Mouse (Mus musculus): ENCODE results near the gene Gm3417.
"Not testable (repeated sequence)": the region's sequence is repeated elsewhere in the genome, so short reads cannot be mapped to it uniquely, and the experiment has no call there.

Gm3417 gene

DNA sequence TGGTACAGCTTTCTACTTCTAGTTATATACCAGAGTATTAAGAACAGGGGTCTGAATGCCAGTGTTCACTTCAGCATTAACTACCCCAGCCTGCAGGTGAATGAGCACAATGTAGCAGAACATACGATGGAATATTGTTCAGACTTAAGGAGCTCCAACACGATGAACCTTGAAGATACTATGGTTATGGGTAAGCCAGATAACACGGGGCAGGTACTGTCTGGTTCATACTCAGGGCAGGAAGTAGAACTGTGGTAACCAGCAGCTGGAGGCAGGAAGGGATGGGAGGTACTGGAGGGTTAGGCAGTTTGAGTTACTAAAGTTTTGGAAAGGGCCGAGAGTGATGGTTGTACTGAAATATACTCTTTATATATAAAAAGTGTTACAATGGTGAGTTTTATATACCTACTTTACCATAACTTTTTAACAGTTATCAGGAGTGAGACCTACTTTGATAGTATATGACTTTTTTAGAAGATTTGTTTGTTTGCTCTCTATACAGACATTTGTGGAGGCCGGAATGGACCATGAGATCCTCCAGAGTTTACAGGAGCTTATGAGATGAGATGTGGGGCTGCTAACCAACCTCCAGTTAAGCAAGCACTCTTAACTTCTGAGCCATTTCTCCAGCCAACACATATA lies 19.8 kb downstream of the Gm3417 start:
- no peak for DNase-seq (ENCODE audit: extremely low read depth, low read depth)

DNA sequence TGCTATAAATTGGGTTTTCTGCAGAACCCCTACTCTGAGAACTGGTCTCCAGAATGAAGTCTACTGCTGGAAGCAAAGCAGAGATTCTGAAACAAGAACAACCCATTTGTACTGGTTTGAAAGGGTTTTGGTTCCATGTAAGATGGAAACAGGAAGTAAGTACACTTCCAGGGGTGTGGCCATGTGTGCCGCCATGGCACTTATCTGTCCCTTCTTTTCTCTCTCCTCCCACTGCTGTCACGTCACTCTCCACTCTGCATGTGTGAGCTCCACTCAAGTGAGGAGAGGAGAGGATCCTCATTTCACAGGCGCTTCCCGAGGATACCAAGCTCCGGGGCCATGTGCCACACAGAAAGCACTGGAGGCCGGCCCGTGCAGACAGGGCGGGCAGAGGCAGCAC lies 25.1 kb downstream of the Gm3417 start:
- DNase-seq (ENCODE audit: extremely low read depth, low read depth) = peak; percentile 91

DNA sequence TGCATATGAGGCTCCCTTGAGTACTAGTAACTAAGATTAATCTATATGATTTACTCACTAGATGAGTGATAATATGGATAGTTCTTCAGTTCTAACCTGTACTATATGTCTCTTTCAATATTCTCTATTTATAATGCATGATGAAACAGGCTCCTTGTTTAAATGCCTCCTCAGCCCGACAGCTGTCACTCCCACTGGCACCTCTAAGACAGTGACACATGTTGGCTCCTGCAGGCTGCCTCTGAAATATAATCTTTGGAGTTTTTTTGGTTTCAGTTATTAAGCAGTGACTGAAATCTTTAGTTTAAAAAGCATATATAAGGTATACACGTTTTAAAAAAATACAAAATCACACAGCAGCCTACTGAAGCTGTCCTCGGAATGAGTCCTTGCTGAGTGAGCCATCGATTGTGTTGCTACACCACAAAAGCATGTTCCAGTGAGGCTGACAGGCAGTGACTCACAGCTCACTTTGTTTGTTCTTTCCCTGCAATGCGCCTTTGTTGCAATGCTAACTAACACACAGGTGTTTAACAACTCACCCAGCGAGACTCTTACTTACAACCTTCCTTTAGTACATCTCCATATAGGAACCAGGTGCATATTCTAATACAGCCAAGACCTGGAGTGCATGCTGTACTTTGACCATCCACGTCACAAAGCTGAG lies 29.3 kb downstream of the Gm3417 start:
- DNase-seq (ENCODE audit: extremely low read depth, low read depth) = no peak

DNA sequence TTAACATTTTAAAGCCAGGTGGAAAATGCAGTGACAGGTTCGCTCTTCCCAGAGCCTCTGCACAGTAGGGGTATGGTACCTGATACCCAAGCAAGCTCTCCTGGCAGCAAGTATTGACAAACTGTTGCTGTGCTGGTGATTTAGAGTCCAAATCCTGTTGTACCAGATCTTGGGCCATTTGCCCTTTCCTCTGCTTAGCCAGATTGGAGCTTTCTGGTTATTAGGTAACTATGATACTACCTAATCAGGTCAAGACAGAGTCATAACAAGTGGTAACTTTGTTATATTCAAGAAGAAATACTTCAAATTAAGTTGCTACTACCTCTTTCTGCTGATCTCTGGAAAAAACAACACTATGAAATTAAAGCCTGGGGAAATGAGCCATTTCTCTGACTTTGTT lies 34.0 kb downstream of the Gm3417 start:
- no peak for DNase-seq (ENCODE audit: extremely low read depth, low read depth)

DNA sequence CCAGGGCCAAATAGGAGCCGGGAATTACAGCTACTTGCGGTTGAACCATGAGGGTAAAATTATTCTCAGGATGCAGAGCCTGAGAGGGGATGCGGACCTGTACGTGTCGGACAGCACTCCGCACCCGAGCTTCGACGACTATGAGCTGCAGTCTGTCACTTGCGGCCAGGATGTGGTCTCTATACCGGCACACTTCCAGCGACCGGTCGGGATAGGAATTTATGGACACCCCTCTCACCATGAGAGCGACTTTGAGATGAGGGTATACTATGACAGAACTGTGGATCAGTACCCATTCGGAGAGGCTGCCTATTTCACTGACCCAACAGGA lies 34.9 kb downstream of the Gm3417 start:
- DNase-seq (ENCODE audit: extremely low read depth, low read depth) = no peak

DNA sequence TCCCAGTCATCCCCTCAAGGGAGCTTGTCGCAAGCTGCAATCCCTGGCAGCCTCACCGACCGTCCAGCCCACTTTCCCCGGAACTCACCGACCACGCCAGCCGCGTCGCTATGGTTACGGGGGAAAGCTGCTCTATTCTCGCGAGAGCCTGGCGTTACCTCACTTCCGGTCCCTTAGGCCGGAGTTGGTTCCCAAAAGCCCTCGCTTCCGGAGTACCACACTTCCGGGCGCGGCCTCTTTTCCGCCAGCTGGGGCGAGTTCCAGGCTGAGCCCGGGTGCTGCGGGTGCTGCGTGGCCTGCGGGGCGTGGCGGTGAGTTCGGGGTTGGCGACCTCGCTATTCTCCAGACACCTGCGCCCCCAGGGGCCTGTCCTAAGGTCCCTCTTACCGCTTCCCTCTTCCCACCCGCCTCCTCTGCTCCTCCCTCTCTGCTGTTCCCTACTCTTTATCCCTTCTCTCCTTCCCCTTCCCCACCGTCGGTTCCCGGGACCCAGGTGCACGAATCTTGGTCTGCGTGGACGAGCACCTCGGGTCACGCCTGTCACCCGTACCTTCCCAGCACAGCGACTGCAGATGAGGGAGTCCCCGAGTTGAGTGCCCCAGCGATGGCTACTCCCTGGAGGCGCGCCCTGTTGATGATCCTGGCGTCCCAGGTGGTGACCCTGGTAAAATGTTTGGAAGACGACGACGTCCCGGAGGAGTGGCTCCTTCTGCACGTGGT lies 35.4 kb downstream of the Gm3417 start, which contains the start of the genes Wdr27 and 1600012H06Rik:
Wdr27 (minus strand) TSS at position 150 of the 720 bp plus-strand sequence.
1600012H06Rik (plus strand) TSS at position 176 of the 720 bp plus-strand sequence.
- DNase-seq (ENCODE audit: extremely low read depth, low read depth) = peak; percentile 91

DNA sequence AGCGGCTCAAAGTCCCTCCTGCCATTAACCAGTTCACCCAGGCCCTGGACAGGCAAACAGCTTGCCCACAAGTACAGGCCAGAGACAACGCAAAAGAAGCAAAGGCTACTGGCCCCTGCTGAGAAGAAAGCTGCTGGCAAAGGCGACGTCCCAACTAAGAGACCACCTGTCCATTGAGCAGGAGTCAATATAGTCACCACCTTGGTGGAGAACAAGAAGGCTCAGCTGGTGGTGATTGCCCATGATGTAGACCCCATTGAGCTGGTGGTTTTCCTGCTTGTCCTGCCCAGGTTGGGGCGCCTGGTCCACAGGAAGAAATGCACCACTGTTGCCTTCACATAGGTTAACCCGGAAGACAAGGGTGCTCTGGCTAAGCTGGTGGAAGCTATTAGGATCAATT lies 36.4 kb downstream of the Gm3417 start:
- DNase-seq (ENCODE audit: extremely low read depth, low read depth) = not testable (repeated sequence)

DNA sequence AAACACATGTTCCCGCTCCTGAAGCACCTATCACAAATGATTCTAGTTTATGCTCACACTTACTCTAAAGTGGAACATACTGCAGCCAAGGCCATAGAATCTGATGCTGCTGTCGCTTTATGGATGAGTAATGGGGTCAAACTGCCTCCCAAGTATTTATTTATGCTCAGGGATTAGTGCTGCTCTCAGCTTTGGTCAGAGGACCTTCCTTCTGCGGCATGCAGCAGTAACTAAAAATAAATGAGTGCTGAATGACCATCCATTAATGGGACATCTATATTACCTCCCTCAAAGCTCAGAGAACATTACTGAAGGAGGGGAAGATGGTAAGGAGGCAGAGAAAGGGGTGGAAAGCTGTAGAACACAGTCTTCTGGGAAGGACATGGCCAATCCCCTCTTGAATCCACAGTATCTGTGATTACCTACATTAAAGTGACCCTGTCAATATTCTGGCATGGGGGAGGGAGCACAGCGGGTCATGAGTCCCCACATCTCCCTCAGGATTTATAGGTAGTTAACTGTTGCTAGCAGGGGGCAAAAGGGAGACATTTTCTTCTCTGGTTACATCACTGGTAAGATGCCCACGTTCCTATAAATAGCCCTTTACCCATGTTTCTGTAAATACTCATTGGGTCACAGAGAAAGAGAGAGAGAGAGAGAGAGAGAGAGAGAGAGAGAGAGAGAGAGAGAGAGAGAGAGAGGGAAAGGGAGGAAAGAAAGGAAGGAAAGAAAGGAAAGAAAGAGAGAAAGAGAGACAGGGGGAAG lies 42.6 kb downstream of the Gm3417 start:
- DNase-seq (ENCODE audit: extremely low read depth, low read depth) = no peak

DNA sequence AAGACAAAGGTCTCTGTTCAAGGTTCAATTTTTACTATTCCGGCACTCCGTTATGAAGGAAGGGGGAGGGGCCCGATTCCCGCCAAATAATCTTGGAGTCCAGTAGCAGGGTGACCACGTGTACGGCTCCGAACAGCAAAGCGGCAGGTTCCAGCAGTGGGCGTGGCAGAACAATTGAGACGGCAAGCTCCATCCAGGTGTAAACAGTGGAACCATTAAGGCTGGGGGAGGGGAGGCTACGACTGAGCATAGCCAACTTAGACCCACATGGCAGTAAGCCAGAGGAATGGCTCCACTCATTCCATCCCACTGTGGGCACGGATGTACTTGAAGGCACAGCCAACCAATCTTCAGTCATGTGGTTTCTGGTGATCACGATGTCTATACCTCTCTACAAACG lies 43.3 kb downstream of the Gm3417 start:
- DNase-seq (ENCODE audit: extremely low read depth, low read depth) = not testable (repeated sequence)

DNA sequence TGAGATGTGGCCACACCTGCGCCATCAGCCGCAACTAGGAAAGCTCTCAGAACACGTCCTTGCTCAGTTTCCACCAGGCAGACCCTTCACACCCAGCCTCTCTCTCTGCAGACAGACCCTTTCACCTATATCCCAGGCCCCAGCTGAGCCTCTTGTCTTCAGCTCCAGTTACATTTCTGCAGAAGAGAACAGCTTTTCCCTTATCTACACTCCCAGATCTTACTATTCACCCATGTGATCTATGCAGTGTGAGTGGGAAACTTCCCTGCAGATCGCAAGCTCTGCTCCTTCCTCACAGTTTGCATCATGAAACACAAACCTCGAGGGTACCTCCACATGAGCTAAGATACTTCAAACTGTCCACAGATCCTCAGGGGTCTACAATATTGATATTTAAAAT lies 47.1 kb downstream of the Gm3417 start:
- DNase-seq (ENCODE audit: extremely low read depth, low read depth) = no peak

DNA sequence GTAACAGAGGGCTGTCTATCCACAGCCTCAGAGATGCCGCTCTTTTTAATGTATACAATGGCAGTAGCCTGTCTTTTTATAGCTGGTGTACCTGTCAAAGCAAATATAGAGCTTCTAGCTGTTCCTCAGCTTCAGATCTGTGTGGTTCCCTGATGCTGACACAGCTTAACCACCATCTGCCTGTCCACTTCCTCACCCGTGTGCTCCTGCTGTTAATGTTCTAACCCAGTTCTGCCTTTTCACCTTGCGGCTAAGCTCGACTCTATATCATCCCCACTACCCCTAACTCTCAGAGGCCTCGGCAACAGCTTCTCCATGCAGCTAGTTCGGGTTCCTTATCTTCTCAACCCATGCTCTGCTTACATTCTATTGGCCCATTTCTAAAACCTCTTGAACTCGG lies 47.9 kb downstream of the Gm3417 start:
- DNase-seq (ENCODE audit: extremely low read depth, low read depth) = no peak

DNA sequence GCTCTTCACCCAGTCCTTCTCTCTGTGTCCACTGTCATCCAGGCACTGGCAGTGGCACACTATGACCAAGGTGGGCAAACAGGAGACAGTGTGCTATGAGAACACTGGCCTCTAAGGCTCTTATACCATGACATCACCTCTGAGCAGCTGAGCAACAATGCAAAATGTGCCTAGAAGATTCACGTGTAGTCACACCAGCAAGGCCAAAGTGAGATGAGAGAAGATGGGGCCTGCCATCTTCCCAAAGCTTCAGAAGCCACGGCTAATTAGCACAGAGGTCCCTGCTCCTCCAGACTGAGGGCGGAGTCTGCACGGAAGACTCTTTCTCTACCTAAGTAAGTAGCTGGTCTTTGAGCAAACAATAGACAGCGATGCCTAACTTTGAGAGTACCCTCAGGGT lies 50.0 kb downstream of the Gm3417 start:
- no peak for DNase-seq (ENCODE audit: extremely low read depth, low read depth)

DNA sequence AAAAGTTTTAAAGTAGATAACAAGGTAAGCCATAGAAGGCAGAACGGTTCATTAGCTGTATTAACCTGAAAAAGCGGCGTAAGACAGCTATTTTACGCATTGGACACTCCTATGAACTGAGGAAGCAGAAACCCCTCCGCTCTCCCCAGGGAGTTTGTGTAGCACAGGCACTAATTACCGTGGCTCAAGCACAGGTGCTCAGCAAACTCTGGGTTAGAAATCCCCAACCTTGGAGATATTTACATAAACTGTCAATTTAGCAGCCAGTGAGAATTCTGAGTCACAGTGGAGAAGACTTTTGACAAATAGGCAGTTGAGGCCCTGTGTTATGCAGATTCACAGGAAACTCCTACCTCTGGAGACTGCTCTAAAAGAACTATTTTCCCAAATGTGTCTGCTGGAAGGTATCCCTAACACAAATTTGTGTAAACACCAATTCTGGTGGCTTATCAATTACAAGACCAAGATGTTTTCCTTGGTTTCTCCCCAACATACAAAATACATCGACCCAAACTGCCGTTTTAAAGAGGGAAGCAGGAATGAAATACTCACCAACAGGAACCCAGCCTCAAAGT lies 50.9 kb downstream of the Gm3417 start:
- no peak for DNase-seq (ENCODE audit: extremely low read depth, low read depth)

DNA sequence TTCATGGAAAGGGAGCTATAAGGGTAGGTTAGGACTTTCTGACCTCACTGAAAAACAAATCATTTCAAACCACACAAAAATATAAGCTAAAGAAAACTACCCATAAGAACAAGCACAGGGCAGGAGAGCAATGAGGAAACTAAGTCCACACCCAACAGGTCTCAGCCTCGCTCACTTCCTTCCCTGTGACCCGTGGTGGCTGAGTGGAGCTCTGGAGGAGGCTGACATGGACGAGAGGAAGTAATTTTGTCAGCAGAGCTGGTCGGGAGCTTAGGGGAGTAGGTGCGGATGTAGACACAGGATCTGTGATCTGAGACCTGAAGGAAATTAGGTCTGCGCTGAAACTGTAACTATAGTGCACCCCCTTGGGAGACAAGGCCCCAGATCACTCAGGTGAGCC lies 57.0 kb downstream of the Gm3417 start:
- no peak for DNase-seq (ENCODE audit: extremely low read depth, low read depth)

DNA sequence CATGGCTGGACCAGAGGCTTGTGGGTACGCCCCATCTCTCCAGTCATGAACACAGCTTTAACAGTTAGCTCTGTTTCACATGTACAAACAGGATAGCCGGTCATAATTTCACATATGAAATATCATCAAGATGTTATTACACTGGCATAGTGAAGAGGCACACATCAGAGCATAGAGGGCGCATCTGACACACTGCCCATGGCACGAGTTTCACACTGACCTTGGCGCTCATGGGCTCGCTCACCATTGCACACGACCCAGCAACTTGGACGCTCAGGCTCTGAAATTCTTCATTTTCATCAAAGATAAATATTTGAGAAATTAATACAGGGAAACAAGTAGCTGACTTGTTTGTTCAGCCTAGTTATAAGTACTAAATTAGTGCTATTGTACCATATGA lies 60.7 kb downstream of the Gm3417 start:
- no peak for DNase-seq (ENCODE audit: extremely low read depth, low read depth)

DNA sequence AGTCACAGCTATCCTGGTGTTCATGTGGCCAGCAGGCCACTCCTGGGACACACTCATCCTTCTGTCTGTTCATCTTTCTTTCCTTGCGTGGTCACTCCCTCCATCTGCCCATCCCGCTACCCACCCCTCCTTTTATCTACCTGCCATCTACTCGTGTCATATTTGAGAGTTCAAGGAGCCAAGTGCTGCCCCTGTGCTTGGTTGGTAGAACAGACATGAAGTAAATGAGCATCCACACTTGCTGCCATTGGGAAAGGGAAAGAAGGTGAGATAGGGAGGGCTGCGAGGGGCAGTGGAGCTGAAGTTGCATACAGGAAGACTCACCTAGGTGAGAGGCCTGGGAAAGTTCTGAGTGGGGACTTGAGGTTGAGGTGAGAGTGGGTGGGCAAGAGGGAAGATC lies 64.2 kb downstream of the Gm3417 start:
- DNase-seq (ENCODE audit: extremely low read depth, low read depth) = no peak
